Mouse (Mus musculus) hindbrain, embryonic 10.5 days (tissue): ENCODE measurements at regions not wholly inside any gene's neighbourhood (a gene's known extent, or its start where the extent isn't known, plus 50 kb on each side); places are given as distances from the start of the nearest gene placed in this dataset.
A peak's percentile ranks its signal among the peaks of the same experiment; 100 is the strongest.

Experiments
- DNase-seq: peaks from one replicate; pipeline ENCODE4 v3.0.0-alpha.2; 2017; ENCODE audit warnings: low spot score
- H3K27ac ChIP-seq: fragments of 300-500 bp; sonication (generic); 2 replicates; pipeline ENCODE4 v1.5.1; 2016; ENCODE audit warnings: mild to moderate bottlenecking, moderate library complexity
- H3K27me3 ChIP-seq: fragments of 300-500 bp; sonication (generic); 2 replicates; pipeline ENCODE4 v1.6.1; 2016; ENCODE audit warnings: mild to moderate bottlenecking; ENCODE audit not compliant: poor library complexity, insufficient read depth, severe bottlenecking
- H3K36me3 ChIP-seq: fragments of 300-500 bp; sonication (generic); 2 replicates; pipeline ENCODE4 v1.6.1; 2016; ENCODE audit warnings: mild to moderate bottlenecking, moderate library complexity
- H3K4me1 ChIP-seq: fragments of 300-500 bp; sonication (generic); replicated peaks from 2 replicates; pipeline ENCODE4 v1.6.1; 2016; ENCODE audit warnings: mild to moderate bottlenecking
- H3K4me3 ChIP-seq: fragments of 300-500 bp; sonication (generic); 2 replicates; pipeline ENCODE4 v1.5.1; 2016; ENCODE audit warnings: mild to moderate bottlenecking, moderate library complexity
- H3K9me3 ChIP-seq: fragments of 300-500 bp; sonication (generic); 2 replicates; pipeline ENCODE4 v1.6.1; 2016; ENCODE audit warnings: mild to moderate bottlenecking, moderate library complexity
- WGBS: fragments of 180-500 bp; shearing (Covaris S2); methylation state at CpG from one replicate; pipeline ENCODE4 v1.1.7; 2016; 5-methylcytosine and 5-hydroxymethylcytosine counted together

DNA sequence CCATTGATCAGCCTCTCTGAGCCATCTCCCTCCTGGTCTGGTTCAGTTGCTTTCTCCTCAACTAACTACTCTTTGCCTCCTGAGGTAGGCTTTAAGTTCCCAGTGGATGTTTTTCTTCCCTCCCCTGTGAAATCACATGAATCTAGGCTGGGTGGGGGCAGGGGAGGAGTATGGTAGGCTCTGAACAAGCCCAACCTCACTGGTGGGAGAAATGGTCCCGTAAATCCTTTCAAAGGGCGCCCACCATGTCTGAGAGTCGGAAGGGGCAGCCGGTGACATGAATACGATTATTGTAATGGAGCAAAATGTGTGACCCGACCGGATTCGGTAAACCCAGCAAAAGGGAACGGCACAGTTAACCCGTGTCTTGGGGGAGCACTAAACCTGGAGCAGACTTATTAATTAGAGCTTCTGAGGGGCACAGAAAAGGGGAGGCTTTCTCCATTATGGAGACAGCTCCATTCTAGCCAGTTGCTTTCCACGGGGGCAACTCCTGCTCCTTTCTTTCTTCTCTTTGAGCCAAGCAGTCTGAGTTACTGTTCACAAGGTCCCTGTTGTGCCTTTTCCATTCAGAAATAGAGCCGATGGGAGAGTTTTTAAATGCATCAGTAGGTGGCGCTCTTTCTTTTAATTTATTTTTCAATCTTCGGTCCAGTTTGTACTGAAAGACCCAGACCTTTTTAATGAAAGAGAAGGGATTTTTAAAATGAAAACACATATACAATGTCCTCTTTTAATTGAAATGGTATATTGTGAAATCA is 730.8 kb downstream of the Egfem1 start:
- H3K9me3 ChIP-seq, result no peaks in the 10 kb centered on the region
- DNase-seq, result peak; percentile 4
- 52% methylated on average over 14 of the region's 14 CpGs for WGBS
- H3K4me1 ChIP-seq, result peaks cover 4% of the 10 kb centered on the region; the same call in 1 of the 2 replicates
- no peak overlapping the region for H3K27ac ChIP-seq
- H3K4me3 ChIP-seq, result no peak overlapping the region
- H3K27me3 ChIP-seq, result no peaks in the 10 kb centered on the region; the same call in 1 of the 2 replicates
- no peaks in the 10 kb centered on the region for H3K36me3 ChIP-seq

DNA sequence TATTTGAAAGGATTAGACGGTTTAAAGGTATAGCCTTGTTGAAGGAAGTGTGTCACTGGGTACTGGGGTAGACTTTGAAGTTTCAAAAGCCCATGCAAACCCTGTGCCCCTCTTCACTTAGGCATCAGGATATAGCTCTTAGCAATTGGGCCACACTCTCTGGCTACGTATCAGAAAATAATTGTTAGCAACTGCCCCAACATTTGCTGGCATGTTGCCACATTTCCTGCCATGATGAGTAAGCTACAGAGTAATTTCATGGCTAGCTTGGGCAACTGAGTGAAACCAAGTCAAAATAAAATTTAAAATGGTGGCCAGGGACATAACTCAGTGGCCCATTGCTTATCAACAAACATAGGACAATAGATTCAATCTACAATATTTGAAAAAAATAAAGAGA is 724.2 kb downstream of the Egfem1 start:
- no peak for DNase-seq
- Histone ChIP-seq H3K9me3 (no peaks in the 10 kb centered on the region), H3K27ac (no peak overlapping the region), H3K36me3 (no peaks in the 10 kb centered on the region), H3K4me1 (no peaks in the 10 kb centered on the region), H3K4me3 (no peak overlapping the region), H3K27me3 (no peaks in the 10 kb centered on the region)
- WGBS, result 94% methylated on average over 2 of the region's 2 CpGs

- Histone ChIP-seq H3K9me3 (no peaks in the 10 kb centered on the region), H3K27me3 (no peaks in the 10 kb centered on the region), H3K4me1 (no peaks in the 10 kb centered on the region), H3K36me3 (no peaks in the 10 kb centered on the region), H3K4me3 (no peak overlapping the region), H3K27ac (no peak overlapping the region)
- peak; percentile 19 for DNase-seq
- 54% methylated on average over 5 of the region's 5 CpGs for WGBS
Measured at GRCm38 (mm10) chr3:29803456-29803855, 721.6 kb downstream of the Egfem1 start.

- Histone ChIP-seq H3K4me3 (no peak overlapping the region), H3K27me3 (no peaks in the 10 kb centered on the region), H3K4me1 (no peaks in the 10 kb centered on the region), H3K9me3 (no peaks in the 10 kb centered on the region), H3K36me3 (no peaks in the 10 kb centered on the region), H3K27ac (no peak overlapping the region)
- DNase-seq, result no peak
- 88% methylated on average over 3 of the region's 3 CpGs for WGBS
Measured at GRCm38 (mm10) chr3:29801081-29801480, 719.3 kb downstream of the Egfem1 start.

DNA sequence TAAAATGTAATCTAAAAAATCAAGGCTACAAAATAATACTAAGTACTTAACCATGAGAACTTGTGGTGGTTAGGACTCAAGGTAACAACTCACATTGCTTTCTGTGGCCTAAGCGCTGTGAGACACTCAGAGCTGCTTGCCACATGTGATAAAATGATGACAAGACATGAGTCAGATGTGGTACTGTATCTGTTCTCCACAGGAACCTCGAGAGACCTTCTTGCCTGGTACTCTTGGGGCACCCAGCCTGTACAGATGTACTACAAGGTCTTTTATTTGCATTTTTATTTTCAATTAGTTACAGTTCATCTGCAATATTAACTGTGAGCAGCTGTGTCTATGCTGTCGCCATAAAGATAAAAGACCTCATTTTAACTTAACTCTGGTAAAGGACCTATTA is 692.5 kb downstream of the Egfem1 start:
- DNase-seq, result no peak
- Histone ChIP-seq H3K4me1 (no peaks in the 10 kb centered on the region), H3K27ac (no peak overlapping the region), H3K4me3 (no peak overlapping the region), H3K9me3 (no peaks in the 10 kb centered on the region), H3K36me3 (no peaks in the 10 kb centered on the region), H3K27me3 (no peaks in the 10 kb centered on the region)
- WGBS, result 81% methylated on average over 3 of the region's 3 CpGs

- no peaks in the 10 kb centered on the region for H3K9me3 ChIP-seq
- H3K27me3 ChIP-seq, result no peaks in the 10 kb centered on the region
- no peak overlapping the region for H3K4me3 ChIP-seq
- H3K36me3 ChIP-seq, result no peaks in the 10 kb centered on the region
- no peaks in the 10 kb centered on the region for H3K4me1 ChIP-seq
- 93% methylated on average over 1 of the region's 1 CpGs for WGBS
- DNase-seq, result no peak
- no peak overlapping the region for H3K27ac ChIP-seq
Measured at GRCm38 (mm10) chr3:29771194-29771593, 689.4 kb downstream of the Egfem1 start.

DNA sequence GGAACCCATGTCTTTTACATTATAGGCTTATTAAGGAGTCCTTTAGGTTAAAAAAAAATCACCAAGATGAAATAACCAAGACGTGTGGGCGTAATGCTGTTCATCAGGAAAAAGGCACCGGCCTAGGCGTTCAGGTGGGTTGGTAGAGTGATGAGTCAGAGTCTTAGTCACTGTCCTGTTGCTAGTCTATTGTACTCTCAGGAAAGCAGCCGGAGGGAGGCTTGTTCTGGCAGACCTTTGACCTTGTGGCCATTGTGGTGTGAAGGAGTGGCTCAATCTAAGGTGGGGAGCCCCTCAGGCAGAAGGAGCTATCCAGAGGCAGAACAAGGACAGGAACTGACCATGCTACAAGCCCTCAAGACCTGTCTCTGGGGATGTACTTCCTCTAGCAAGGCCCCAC is 686.8 kb downstream of the Egfem1 start:
- 71% methylated on average over 5 of the region's 5 CpGs for WGBS
- Histone ChIP-seq H3K9me3 (no peaks in the 10 kb centered on the region), H3K36me3 (no peaks in the 10 kb centered on the region), H3K4me1 (no peaks in the 10 kb centered on the region), H3K27ac (no peak overlapping the region), H3K27me3 (no peaks in the 10 kb centered on the region), H3K4me3 (no peak overlapping the region)
- DNase-seq, result no peak

GRCm38 (mm10) chr3:29764021-29764420 is 682.2 kb downstream of the Egfem1 start:
- H3K27ac ChIP-seq, result no peak overlapping the region
- no peaks in the 10 kb centered on the region for H3K4me1 ChIP-seq
- no peak for DNase-seq
- H3K27me3 ChIP-seq, result no peaks in the 10 kb centered on the region
- 93% methylated on average over 3 of the region's 3 CpGs for WGBS
- H3K9me3 ChIP-seq, result no peaks in the 10 kb centered on the region
- H3K4me3 ChIP-seq, result no peak overlapping the region
- no peaks in the 10 kb centered on the region for H3K36me3 ChIP-seq

- DNase-seq, result no peak
- Histone ChIP-seq H3K27ac (no peak overlapping the region), H3K4me3 (no peak overlapping the region), H3K27me3 (no peaks in the 10 kb centered on the region), H3K4me1 (no peaks in the 10 kb centered on the region), H3K9me3 (no peaks in the 10 kb centered on the region), H3K36me3 (no peaks in the 10 kb centered on the region)
- 89% methylated on average over 8 of the region's 8 CpGs for WGBS
Measured at GRCm38 (mm10) chr3:29757821-29758494, 676.1 kb downstream of the Egfem1 start.
